Mouse (Mus musculus): ENCODE measurements around the gene Necap1. TPM values are rescaled to one million over a fixed set of nuclear protein-coding genes. Genes with fewer than 3 reads are reported as not detected.

Necap1 gene
- polyA plus RNA-seq, 1 experiment from 2014 or later: 46.1 TPM

- ATAC-seq (ENCODE audit: insufficient read depth) (no peak), DNase-seq (no peak)
- no peaks in the 10 kb centered on the region for H3K4me1 ChIP-seq (ENCODE audit: insufficient read depth)
- no peaks in the 10 kb centered on the region for H3K9me3 ChIP-seq (ENCODE audit: low read depth, low read length)
- 93% methylated on average over 3 of the region's 3 CpGs for WGBS
- H3K36me3 ChIP-seq (ENCODE audit: insufficient read depth): peaks cover 84% of the 10 kb centered on the region
- H3K4me2 ChIP-seq: no peak overlapping the region
- H3K9ac ChIP-seq: no peak overlapping the region
- no peak for TF ChIP-seq CTCF (IDR thresholded peaks at IDR 0.05; ENCODE audit: low read depth)
- no peak overlapping the region for H3K4me3 ChIP-seq (ENCODE audit: low read depth, low read length)
- no peak overlapping the region for H3K27ac ChIP-seq (ENCODE audit: low read depth)
- no peaks in the 10 kb centered on the region for H3K27me3 ChIP-seq (ENCODE audit: insufficient read depth, low read length)
Measured at GRCm38 (mm10) chr6:122836974-122837373, 37.3 kb upstream of the Necap1 start.

DNA sequence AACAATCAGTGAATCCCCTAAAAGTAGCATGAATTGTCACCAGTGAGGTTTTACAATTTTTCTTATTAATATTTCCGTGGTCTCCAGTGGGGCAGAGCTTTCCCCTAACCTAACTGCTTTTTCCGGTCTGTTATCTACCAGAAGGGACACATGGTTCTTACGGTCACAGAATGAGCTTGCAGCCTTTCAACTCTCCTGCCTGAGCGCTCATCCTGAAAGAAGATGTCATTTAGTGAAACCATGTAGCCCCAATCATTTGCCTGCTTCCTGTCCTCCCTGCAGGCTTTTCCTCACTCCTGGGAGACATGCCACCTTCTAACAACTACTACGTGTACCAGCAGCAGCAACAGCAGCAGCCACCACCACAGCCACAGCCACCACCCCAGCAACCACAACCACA is 36.7 kb upstream of the Necap1 start:
- Histone ChIP-seq H3K4me3 (ENCODE audit: low read depth, low read length) (no peak overlapping the region), H3K4me2 (no peak overlapping the region), H3K9me3 (ENCODE audit: low read depth, low read length) (no peaks in the 10 kb centered on the region), H3K27me3 (ENCODE audit: insufficient read depth, low read length) (no peaks in the 10 kb centered on the region), H3K27ac (ENCODE audit: low read depth) (no peak overlapping the region), H3K4me1 (ENCODE audit: insufficient read depth) (no peaks in the 10 kb centered on the region), H3K36me3 (ENCODE audit: insufficient read depth) (peaks cover 79% of the 10 kb centered on the region), H3K9ac (no peak overlapping the region)
- no peak for DNase-seq
- 93% methylated on average over 5 of the region's 5 CpGs for WGBS
- no peak for TF ChIP-seq CTCF (IDR thresholded peaks at IDR 0.05; ENCODE audit: low read depth)
- no peak for ATAC-seq (ENCODE audit: insufficient read depth)

DNA sequence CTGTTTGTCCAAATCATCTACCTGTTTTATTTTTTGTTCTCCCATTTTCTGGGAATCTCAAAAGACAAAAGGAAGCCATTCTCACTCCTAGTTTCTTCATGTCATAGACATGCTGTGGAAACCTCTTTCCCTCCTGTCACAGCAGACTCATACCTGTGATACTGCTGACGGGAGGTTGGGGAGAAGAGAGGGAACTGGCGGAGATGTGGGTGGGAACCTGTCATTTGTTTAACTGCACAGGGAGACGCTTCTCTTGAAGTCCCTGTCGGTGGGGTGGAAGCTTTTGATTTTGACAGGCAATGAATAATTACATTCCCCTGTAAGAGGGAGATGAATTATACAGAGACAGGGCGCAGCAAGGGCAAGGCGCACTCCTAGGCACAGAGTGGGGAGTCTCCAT is 30.5 kb upstream of the Necap1 start:
- Histone ChIP-seq H3K9me3 (ENCODE audit: low read depth, low read length) (no peaks in the 10 kb centered on the region), H3K4me1 (ENCODE audit: insufficient read depth) (no peaks in the 10 kb centered on the region), H3K4me3 (ENCODE audit: low read depth, low read length) (no peak overlapping the region), H3K9ac (no peak overlapping the region), H3K27ac (ENCODE audit: low read depth) (no peak overlapping the region), H3K27me3 (ENCODE audit: insufficient read depth, low read length) (no peaks in the 10 kb centered on the region), H3K36me3 (ENCODE audit: insufficient read depth) (peaks cover 44% of the 10 kb centered on the region), H3K4me2 (no peak overlapping the region)
- no peak for ATAC-seq (ENCODE audit: insufficient read depth)
- no peak for DNase-seq
- WGBS: 53% methylated on average over 6 of the region's 6 CpGs
- TF ChIP-seq CTCF (IDR thresholded peaks at IDR 0.05; ENCODE audit: low read depth): no peak

DNA sequence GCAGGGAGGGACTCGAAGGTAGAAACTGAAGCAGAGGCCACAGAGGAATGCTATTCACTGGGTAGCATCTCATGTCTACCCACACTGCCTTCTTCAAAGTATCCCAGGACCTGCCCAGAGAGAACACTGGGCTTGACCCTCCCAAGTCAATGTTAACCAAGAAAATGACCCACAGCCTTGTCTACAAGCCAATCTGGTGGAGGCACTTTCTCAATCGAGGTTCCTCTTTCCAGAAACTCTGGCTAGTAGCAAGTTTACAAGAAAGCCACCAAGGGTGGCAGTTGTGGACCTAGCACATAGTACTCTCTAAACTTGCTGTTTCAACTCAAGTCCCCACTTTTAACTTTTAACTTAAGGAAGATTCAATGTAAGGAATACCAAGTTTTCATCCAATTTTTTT is 21.6 kb upstream of the Necap1 start:
- TF ChIP-seq CTCF (IDR thresholded peaks at IDR 0.05; ENCODE audit: low read depth): no peak
- no peak for DNase-seq
- Histone ChIP-seq H3K4me3 (ENCODE audit: low read depth, low read length) (no peak overlapping the region), H3K9me3 (ENCODE audit: low read depth, low read length) (no peaks in the 10 kb centered on the region), H3K4me1 (ENCODE audit: insufficient read depth) (no peaks in the 10 kb centered on the region), H3K4me2 (no peak overlapping the region), H3K27ac (ENCODE audit: low read depth) (no peak overlapping the region), H3K9ac (no peak overlapping the region), H3K36me3 (ENCODE audit: insufficient read depth) (no peaks in the 10 kb centered on the region), H3K27me3 (ENCODE audit: insufficient read depth, low read length) (no peaks in the 10 kb centered on the region)
- 63% methylated on average over 2 of the region's 2 CpGs for WGBS
- no peak for ATAC-seq (ENCODE audit: insufficient read depth)

GRCm38 (mm10) chr6:122854552-122854951 is 19.7 kb upstream of the Necap1 start:
- ATAC-seq (ENCODE audit: insufficient read depth): no peak
- H3K27me3 ChIP-seq (ENCODE audit: insufficient read depth, low read length): no peaks in the 10 kb centered on the region
- TF ChIP-seq CTCF (IDR thresholded peaks at IDR 0.05; ENCODE audit: low read depth): no peak
- no peaks in the 10 kb centered on the region for H3K9me3 ChIP-seq (ENCODE audit: low read depth, low read length)
- DNase-seq: no peak
- WGBS: 78% methylated on average over 12 of the region's 12 CpGs
- H3K4me1 ChIP-seq (ENCODE audit: insufficient read depth): no peaks in the 10 kb centered on the region
- H3K36me3 ChIP-seq (ENCODE audit: insufficient read depth): no peaks in the 10 kb centered on the region
- H3K4me3 ChIP-seq (ENCODE audit: low read depth, low read length): no peak overlapping the region
- no peak overlapping the region for H3K9ac ChIP-seq
- H3K4me2 ChIP-seq: no peak overlapping the region
- no peak overlapping the region for H3K27ac ChIP-seq (ENCODE audit: low read depth)

DNA sequence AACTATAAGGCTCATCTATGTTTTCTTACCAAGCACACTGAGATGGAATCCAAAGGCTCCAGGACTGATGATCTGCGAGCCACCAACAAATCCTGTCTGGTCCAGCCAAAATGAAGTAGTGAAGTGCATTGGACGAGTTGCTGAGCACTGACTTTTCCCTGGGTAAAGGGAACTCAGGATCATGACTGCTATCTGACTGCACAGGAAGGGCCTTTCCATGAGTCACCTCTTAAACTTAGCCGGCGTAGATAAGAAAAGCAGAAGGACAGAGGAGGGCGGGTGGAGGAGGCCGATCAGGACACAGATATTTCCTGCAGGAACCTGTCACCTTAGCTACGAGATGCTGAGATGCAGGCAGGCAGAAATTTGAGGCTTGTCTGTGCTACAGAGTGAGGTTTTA is 18.3 kb upstream of the Necap1 start, which contains the start of gene C3ar1:
TSS of gene C3ar1 (minus strand) at position 207 of the 400 bp plus-strand sequence.
- DNase-seq: no peak
- Histone ChIP-seq H3K4me3 (ENCODE audit: low read depth, low read length) (no peak within 1 kb of the TSS), H3K9ac (no peak within 1 kb of the TSS), H3K36me3 (ENCODE audit: insufficient read depth) (no peaks in the 10 kb centered on the region), H3K4me1 (ENCODE audit: insufficient read depth) (no peaks in the 10 kb centered on the region), H3K27me3 (ENCODE audit: insufficient read depth, low read length) (no peaks in the 10 kb centered on the region), H3K4me2 (no peak within 1 kb of the TSS), H3K27ac (ENCODE audit: low read depth) (no peak within 1 kb of the TSS), H3K9me3 (ENCODE audit: low read depth, low read length) (no peaks in the 10 kb centered on the region)
- TF ChIP-seq CTCF (IDR thresholded peaks at IDR 0.05; ENCODE audit: low read depth): no peak
- ATAC-seq (ENCODE audit: insufficient read depth): no peak
- 53% methylated on average over 7 of the region's 7 CpGs for WGBS

DNA sequence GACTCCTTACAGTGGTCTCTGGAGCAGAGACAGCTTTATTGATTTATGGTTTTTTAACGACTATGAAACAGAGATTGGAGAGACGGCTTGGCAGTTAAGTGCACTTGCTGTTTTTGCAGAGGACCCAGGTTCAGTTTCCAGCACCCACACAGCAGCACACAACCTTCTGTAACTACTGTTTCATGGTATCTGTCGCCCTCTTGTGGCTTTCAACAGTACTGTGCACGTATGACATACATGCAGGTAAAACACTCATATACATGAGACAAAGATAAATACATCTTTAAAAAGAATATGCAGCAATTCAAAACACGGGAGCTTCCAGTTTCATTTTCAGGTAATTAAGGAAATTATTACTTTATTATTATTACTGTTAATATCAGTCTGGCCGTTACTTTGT is 11.8 kb upstream of the Necap1 start:
- Histone ChIP-seq H3K36me3 (ENCODE audit: insufficient read depth) (no peaks in the 10 kb centered on the region), H3K27me3 (ENCODE audit: insufficient read depth, low read length) (no peaks in the 10 kb centered on the region), H3K4me3 (ENCODE audit: low read depth, low read length) (no peak overlapping the region), H3K9ac (no peak overlapping the region), H3K27ac (ENCODE audit: low read depth) (no peak overlapping the region), H3K4me1 (ENCODE audit: insufficient read depth) (no peaks in the 10 kb centered on the region), H3K4me2 (no peak overlapping the region), H3K9me3 (ENCODE audit: low read depth, low read length) (peaks cover 8% of the 10 kb centered on the region; the same call in 1 of the 2 replicates)
- whole genome bisulfite sequencing: 70% methylated on average over 6 of the region's 6 CpGs
- ATAC-seq (ENCODE audit: insufficient read depth) (no peak), DNase-seq (no peak)
- TF ChIP-seq CTCF (IDR thresholded peaks at IDR 0.05; ENCODE audit: low read depth): peak; percentile 27

DNA sequence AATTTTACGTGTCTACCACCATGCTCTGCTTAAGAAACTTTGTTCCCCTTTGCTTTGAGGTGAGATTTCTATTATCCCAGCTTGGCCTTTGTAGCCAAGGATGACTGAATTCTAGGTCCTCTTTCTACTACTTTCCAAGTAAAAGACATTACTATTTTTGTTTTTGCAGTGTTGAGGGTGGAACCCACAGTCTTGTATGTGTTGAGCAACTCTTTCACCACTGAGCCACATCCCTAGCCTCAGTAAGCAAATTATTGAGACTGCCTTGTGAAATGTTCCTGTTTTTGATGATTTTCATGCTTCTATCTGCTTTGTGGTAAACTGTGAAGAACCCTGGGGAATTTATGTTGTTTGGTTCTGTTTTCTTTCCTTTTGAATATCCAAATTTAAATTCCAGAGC is 11.4 kb upstream of the Necap1 start:
- TF ChIP-seq CTCF (IDR thresholded peaks at IDR 0.05; ENCODE audit: low read depth): no peak
- H3K27ac ChIP-seq (ENCODE audit: low read depth): no peak overlapping the region
- H3K27me3 ChIP-seq (ENCODE audit: insufficient read depth, low read length): no peaks in the 10 kb centered on the region
- no peak for ATAC-seq (ENCODE audit: insufficient read depth)
- H3K4me2 ChIP-seq: no peak overlapping the region
- WGBS: 89% methylated on average over 1 of the region's 1 CpGs
- DNase-seq: no peak
- no peak overlapping the region for H3K4me3 ChIP-seq (ENCODE audit: low read depth, low read length)
- H3K4me1 ChIP-seq (ENCODE audit: insufficient read depth): no peaks in the 10 kb centered on the region
- H3K9ac ChIP-seq: no peak overlapping the region
- no peaks in the 10 kb centered on the region for H3K36me3 ChIP-seq (ENCODE audit: insufficient read depth)
- H3K9me3 ChIP-seq (ENCODE audit: low read depth, low read length): peaks cover 8% of the 10 kb centered on the region; the same call in 1 of the 2 replicates
